Mouse (Mus musculus): ENCODE results near the gene Hoxb3.

Gene Hoxb3

DNA sequence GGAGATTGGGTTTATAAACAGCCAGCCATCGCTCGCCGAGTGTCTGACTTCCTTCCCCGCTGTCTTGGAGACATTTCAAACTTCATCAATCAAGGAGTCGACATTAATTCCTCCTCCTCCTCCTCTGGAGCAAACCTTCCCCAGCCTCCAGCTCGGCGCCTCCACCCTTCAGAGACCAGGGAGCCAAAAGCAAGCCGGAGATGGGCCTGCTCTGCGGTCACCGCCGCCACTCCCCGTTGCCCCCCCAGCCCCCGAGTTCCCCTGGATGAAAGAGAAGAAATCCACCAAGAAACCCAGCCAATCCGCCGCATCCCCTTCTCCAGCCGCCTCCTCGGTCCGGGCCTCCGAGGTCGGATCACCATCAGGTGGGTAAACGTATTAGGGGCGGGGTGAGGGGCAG, 28.7 kb downstream of the Hoxb3 start:
- no peak for DNase-seq (ENCODE audit: extremely low read depth, insufficient read length, low spot score)

DNA sequence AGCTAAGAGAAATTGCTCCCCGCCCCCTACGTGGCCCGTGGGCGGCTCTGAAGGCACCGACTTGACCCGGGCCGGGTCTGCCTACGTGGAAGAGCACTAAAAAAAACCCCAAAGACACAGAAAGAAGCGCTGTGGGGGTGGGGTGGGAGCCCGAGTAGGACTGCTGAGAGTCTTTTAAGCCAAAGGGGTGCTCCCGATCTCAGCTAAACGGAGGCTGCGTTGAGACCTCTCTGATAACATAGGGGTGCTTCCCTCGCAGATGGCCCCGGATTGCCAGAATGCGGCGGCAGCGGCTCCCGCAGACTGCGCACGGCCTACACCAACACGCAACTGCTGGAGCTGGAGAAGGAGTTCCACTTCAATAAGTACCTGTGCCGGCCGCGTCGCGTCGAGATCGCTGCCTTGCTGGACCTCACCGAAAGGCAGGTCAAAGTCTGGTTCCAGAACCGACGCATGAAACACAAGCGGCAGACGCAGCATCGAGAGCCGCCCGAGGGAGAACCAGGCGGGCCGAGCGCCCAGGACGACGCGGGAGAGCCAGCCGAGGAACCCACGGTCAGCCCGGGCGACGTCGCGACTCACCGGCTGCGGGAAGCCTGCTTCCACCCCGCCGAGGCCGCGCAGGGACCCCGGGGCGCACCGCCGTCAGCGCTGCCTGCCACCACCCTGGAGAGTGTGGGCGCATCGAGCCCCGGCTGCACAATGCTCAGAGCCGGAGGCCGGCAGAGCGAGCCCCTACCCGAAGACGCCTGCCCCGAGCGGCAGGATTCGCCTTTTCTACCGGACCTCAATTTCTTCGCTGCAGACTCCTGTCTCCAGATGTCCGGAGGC, 29.8 kb downstream of the Hoxb3 start:
- no peak for DNase-seq (ENCODE audit: extremely low read depth, insufficient read length, low spot score)

DNA sequence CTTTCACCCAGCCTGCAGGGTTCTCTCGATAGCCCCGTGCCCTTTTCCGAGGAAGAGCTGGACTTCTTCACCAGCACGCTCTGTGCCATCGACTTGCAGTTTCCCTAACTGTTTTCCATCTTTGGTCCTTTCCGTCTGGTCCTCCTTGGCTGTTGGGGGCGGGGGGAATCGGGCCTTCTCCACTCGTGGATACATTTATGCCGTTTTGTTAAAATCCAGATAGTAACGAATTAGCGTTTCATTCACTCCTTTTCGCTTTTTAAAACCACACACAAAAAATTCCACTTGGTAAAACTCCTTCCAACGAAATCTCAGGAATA, 30.4 kb downstream of the Hoxb3 start:
- no peak for DNase-seq (ENCODE audit: extremely low read depth, insufficient read length, low spot score)

DNA sequence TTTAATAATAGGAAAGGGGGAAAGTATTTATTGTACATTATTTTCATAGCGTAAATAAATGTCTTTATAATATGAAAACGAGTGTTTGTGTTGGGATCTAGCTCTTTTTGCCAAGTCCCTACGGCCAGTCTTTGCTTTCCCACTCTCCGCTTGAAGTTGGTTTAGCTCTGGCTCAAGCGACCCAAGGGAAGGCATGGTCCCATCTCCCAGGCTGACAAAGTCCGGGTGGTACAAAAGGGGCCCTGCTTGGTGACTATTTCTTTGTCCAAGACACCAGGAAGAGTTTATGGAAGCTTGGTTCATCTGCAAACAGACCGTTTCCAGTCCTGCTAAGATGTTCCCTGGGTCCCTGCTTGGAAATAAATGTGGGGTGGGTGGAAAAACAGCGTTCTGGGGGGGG, 30.8 kb downstream of the Hoxb3 start:
- DNase-seq (ENCODE audit: extremely low read depth, insufficient read length, low spot score) = no peak

DNA sequence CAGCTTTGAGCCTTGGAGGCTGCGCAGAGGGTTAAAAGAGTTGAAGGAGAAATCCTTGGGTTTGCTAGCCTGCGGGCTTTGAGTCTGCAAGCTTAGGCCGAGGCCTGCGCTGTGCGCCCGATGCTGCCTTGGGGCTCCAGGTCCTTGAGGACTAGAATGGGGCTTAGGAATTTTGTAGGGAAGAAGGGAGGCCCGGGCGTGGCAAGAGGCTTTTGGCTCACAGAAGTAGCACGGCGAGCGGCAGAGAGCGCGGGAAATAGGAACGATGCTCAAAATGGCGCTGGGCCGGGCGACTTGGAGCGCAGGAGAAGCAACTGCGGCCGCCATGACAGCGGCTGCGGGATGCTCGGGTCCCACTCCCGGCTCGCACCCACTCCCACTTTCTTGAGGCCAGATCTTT, 31.2 kb downstream of the Hoxb3 start:
- DNase-seq (ENCODE audit: extremely low read depth, insufficient read length, low spot score) = no peak

DNA sequence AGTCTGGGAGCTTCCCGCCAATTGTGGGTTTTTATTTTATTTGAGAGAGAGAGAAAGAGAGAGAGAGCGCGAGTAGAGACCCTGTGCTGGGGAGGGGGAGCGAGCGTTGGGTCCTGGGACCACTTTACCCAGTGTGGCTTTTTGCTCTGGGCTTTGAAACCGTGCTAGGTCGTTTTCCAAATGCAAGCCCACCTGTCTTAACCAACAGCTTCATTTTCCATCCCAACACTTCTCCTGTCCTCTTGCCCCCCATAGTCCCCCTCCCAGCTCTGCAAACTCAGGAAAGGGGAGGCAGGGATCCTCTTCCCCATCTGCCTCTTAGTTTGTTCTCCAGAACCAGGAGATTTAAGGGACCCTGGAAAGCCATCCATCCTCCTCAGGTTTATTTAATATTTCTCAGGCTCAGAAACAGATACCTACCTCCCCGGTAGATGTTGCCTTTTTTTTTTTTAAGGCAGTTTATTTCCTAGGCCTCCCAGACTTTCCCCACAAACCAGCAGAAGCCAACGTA, 31.7 kb downstream of the Hoxb3 start:
- no peak for DNase-seq (ENCODE audit: extremely low read depth, insufficient read length, low spot score)

DNA sequence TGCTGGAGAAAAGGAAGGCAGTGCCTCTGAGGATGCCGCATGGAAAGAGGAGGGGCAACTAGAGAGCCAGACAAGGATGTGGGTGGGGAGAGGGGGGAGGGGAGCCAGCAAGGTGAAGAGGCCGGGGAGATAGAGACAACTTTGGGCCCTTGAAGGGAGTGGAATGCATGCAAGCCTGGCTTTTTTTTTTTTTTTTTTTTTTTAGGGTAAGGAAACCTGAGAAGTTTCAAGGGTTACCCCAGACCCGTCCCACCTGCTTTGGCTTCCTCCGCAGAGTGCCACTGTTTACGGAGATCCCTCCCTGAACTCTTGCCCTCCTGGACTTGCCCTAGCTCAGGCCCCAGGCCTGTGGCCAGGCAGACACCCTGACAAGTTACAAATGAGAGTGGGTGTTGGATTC, 40.7 kb downstream of the Hoxb3 start:
- no peak for DNase-seq (ENCODE audit: extremely low read depth, insufficient read length, low spot score)

DNA sequence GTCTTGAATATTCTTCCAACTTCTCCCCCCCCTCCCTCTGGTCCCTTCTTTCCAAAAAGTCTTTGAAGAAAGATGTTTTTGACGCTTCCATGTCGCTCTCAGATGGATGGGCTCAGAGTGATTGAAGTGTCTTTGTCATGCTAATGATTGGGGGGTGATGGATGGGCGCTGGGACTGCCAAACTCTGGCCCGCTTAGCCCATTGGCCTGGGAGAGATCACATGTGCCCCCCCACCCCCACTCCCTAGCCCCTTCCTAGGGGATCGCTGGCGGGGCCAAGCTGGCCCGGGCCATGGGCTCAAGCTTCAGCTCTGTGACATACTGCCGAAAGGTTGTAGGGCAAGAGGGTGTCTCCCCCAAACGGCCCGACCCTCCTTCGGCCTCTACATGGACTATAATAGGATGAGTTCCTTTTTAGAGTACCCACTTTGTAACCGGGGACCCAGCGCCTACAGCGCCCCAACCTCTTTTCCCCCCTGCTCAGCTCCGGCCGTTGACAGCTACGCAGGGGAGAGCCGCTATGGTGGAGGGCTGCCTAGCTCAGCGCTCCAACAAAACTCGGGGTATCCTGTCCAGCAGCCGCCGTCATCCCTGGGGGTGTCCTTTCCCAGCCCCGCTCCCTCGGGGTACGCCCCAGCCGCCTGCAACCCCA, 42.4 kb downstream of the Hoxb3 start, which contains the start of gene Hoxb1:
Gene Hoxb1, plus strand, starts transcription at position 312 of the 651 bp plus-strand sequence.
- no peak for DNase-seq (ENCODE audit: extremely low read depth, insufficient read length, low spot score)

DNA sequence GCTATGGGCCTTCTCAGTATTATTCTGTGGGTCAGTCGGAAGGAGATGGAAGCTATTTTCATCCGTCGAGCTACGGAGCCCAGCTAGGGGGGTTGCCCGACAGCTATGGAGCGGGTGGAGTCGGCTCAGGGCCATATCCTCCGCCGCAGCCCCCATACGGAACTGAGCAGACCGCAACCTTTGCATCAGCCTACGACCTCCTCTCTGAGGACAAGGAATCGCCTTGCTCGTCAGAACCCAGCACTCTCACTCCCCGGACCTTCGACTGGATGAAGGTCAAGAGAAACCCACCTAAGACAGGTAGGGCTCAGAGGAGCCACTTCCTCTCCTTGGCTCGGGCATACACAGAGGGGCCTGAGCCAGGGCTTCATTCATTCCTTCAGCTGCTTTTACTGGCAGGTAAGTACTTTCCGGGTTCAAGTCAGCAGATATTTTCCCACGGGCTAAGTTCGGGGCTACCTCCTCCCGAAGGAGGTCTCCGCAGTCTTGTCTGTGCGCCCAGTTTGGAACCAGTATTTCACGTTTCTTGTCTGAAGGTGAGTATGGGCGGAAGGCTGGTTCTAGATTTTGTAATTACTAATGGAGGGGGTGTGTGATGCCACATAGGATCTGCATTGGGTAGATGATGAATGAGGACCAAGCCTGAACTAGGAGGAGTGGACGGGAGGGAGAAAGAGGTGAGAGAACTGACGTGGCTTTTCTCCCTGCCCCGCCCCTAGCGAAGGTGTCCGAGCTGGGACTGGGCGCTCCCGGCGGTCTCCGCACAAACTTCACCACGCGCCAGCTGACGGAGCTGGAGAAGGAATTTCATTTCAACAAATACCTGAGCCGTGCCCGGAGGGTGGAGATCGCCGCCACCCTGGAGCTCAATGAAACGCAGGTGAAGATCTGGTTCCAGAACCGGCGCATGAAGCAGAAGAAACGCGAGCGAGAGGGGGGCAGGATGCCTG, 43.2 kb downstream of the Hoxb3 start:
- DNase-seq (ENCODE audit: extremely low read depth, insufficient read length, low spot score) = no peak

DNA sequence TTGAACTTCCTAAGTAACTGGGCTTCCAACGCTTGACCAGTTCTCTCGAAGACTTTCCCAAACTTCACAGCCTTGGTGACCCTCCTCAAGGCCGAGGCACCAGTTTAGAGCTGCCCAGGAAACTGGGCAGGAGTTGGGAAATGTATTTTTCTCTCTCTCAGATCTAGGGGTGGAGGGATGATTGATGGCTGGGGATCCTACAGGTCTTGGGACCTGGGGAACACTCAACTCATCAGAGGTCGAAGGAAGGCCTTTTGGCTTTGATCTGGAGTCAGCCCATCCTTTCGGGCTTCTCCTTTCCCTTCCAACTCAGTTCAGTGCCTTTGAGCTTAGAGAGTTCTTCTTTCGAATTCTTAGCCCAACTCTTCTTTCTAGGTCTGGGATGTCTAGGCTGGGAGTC, 44.0 kb downstream of the Hoxb3 start:
- no peak for DNase-seq (ENCODE audit: extremely low read depth, insufficient read length, low spot score)

DNA sequence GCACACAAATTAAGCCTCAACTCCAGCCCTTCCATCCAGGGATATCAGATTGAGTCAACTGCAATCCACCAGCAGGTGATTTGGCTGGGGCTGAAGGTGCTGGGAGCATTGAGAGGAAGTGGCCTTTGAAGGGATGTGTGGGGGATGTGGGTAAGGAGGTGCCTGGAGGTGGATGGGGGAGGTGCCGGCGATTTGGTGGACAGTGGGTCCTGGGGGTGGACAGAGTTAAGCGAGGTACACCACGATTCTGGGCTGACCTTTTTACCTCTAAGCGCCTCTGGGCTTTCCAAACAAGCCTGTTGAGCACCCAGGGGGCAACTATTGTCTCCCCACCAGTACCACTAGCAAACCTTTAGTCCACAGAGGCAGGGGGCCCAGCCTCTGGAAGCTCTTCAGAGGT, 45.6 kb downstream of the Hoxb3 start:
- DNase-seq (ENCODE audit: extremely low read depth, insufficient read length, low spot score) = no peak

DNA sequence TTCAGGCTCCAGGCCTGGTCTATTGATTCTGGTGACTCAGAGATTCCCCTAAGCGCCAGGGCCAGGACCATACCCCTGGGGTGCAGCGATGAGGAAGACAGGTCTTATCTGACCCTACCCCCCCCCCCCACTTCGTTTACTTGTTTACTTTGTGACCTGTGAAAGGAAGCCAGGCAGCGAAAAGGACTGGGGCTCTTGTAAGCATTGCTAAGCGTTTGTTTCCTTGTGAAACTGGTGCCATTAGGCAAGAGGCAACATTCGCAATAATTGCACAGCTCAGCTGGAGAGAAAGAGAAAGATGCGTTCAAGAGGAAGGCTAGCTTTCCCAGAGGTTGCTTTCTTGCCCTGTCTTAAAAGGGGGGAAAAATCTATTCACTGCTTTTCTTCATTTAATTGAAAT, 46.0 kb downstream of the Hoxb3 start:
- no peak for DNase-seq (ENCODE audit: extremely low read depth, insufficient read length, low spot score)

DNA sequence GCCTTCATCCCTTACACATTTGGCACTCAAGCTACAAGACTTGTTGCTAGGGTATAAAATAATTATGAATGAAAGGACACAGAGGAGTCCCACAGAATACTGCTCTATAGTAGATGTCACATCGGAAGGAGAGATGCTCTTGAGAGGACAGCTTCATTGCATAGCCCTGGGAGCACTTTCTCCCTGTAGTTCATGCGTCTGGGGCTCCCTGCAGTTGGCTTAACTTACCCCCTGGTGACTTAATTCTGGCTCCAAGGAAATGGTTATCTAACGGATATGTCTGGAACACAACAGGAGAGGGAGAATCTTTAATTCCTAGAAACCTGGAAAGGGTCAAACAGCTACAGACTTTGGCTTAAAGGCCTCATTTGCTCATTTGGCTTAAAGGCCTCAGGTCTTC, 48.6 kb downstream of the Hoxb3 start:
- DNase-seq (ENCODE audit: extremely low read depth, insufficient read length, low spot score) = no peak

DNA sequence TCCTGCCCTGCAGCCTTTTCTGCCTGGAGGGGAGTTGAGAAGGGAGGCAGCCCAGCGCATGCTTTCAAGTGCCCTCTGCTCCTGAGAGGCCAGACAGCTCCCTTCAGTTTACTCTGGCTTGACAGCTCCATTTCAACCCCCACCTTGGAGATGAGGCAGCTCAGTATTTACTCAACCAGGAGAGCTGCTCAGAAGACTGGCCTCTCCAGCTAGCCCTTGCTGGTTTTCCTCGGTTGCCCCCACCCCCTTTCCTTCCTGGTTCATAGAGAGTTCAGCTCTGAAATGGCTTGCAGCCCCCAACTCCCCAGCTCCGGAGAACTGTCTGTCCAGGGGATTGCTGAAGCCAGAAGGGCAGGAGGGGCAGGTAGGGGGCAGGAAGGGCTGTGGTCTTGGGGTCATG, 49.4 kb downstream of the Hoxb3 start:
- DNase-seq (ENCODE audit: extremely low read depth, insufficient read length, low spot score) = no peak

DNA sequence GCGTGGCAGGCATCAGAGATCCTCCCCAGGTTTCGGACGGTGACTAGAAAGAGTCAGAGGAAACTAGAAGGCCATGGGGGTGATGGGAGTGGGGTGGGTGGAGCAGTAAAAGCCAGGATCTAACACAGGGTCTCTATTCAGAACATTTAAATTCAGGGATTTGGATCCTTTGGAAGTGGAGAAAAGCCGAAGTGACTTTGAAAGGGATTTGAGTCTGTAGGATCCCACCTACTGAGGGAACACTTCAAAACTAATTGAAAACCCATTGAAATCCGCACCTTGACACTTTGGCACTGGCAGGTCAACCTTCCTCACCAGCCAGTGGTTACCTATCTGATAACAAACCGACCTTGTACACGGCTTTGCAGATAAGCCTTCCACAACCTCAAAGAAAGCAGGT, 51.7 kb downstream of the Hoxb3 start:
- no peak for DNase-seq (ENCODE audit: extremely low read depth, insufficient read length, low spot score)

DNA sequence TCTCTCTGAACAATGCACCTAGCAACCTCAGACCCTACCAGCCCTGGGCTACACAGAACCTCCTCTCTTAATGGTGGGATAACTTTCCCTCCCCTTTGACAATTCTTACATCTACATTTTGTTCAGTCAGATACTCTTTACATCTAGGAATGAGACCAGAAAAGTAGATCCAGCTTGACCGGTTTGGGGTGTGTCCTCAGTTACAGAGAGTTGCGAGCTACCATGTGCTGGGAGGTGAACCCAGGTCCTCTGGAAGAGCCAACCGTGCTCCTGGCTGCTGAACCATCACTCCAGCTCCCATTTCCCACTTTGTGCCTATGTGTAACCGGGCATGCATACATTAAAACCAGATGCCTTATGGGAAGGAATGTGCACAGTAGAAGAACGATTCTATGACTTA, 60.3 kb downstream of the Hoxb3 start:
- DNase-seq (ENCODE audit: extremely low read depth, insufficient read length, low spot score) = no peak

DNA sequence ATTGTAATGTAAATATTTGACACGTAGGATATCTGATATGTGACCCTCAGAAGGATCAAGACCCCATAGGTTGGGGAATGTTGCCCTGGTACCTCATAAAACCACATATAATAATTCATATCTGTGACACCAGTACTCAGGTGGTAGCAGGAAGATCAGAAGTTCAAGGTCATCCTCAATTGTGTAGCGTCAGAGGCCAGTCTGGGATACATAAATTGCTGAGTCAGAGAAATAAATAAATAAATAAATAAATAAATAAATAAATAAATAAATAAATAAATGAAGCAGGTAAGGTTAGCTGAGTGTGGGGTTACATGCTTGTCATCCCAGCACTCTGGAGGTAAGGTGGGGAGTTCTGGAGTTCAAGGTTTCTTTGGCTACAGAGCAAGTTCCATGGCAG, 64.5 kb downstream of the Hoxb3 start:
- DNase-seq (ENCODE audit: extremely low read depth, insufficient read length, low spot score) = no peak

DNA sequence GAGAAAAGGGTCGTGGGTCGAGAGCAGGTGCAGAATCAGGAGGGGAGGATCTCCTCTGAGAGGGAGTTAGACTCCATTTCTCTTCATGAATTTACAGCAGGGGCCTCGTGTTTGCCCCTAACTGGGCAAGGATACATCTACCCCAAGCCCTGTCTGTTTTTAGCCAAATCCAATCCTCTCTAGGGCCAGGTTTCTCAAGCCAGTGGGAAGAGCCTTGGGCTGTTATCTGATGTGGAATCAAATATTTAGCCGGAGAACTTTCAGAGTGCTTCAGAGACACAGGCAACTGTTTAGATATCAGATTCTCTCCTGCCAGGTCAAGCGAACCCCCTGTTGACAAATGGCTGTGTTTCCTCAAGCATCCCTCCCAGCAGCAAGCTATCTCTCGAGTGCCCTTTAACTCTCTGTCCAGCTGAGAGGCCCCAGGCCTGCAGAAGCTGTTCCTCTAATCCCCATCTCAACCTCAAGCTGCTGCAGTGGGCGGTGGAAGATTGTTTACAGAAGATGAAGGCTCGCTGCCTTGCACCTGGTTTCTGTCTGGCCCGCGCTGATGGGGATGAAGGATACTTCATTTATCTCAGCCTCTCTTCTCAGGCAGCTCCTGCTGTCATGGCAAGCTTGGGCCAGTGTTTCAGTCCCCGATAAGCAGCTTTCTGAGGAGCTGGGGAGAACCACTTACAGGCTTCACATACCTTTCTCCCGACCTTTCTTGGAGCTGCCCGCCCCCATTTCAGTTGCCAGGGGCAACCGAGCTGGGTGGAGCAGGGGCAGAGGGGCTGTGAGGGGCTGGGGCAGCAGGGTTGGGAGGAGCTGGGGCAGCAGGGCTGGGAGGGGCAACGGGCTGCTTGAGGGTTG, 73.9 kb downstream of the Hoxb3 start:
- no peak for DNase-seq (ENCODE audit: extremely low read depth, insufficient read length, low spot score)

Data from 3134 (cell line).